Mouse (Mus musculus): ENCODE measurements around the gene Padi6. TPM values are rescaled to one million over a fixed set of nuclear protein-coding genes. Genes with fewer than 3 reads are reported as not detected.

The Padi6 gene
- polyA plus RNA-seq, 1 experiment, result not detected

GRCm38 (mm10) chr4:140693513-140693912 is 48.9 kb downstream of the Padi6 start:
- no peak overlapping the region for H3K4me3 ChIP-seq (replicated peaks)
- H3K9me3 ChIP-seq, result no peaks in the 10 kb centered on the region
- no peak for TF ChIP-seq GATA1 (IDR thresholded peaks at IDR 0.05; ENCODE audit: borderline replicate concordance, low read length)
- TF ChIP-seq FLI1 (IDR thresholded peaks at IDR 0.05; ENCODE audit: low read length), result no peak
- no peaks in the 10 kb centered on the region for H3K36me3 ChIP-seq (replicated peaks; ENCODE audit: low read length)
- H3K27me3 ChIP-seq (replicated peaks), result no peaks in the 10 kb centered on the region
- peaks cover 81% of the 10 kb centered on the region for H3K4me1 ChIP-seq

- Histone ChIP-seq H3K9me3 (no peaks in the 10 kb centered on the region), H3K36me3 (replicated peaks; ENCODE audit: low read length) (no peaks in the 10 kb centered on the region), H3K4me1 (peaks cover 84% of the 10 kb centered on the region), H3K4me3 (replicated peaks) (no peak overlapping the region), H3K27me3 (replicated peaks) (no peaks in the 10 kb centered on the region)
- no peak for TF ChIP-seq FLI1 (IDR thresholded peaks at IDR 0.05; ENCODE audit: low read length)
- TF ChIP-seq GATA1 (IDR thresholded peaks at IDR 0.05; ENCODE audit: borderline replicate concordance, low read length), result no peak
Measured at GRCm38 (mm10) chr4:140691481-140691880, 51.0 kb downstream of the Padi6 start.

- H3K9me3 ChIP-seq, result no peaks in the 10 kb centered on the region
- H3K4me1 ChIP-seq, result peaks cover 84% of the 10 kb centered on the region
- TF ChIP-seq FLI1 (IDR thresholded peaks at IDR 0.05; ENCODE audit: low read length), result no peak
- TF ChIP-seq GATA1 (IDR thresholded peaks at IDR 0.05; ENCODE audit: borderline replicate concordance, low read length), result no peak
- peak overlapping the region; percentile 46 for H3K4me3 ChIP-seq (replicated peaks)
- no peaks in the 10 kb centered on the region for H3K27me3 ChIP-seq (replicated peaks)
- no peaks in the 10 kb centered on the region for H3K36me3 ChIP-seq (replicated peaks; ENCODE audit: low read length)
Measured at GRCm38 (mm10) chr4:140689873-140690655, 52.4 kb downstream of the Padi6 start.

GRCm38 (mm10) chr4:140688826-140689425 is 53.5 kb downstream of the Padi6 start:
- peaks cover 90% of the 10 kb centered on the region for H3K4me1 ChIP-seq

GRCm38 (mm10) chr4:140688044-140688825 is 54.2 kb downstream of the Padi6 start:
- Histone ChIP-seq H3K27me3 (replicated peaks) (no peaks in the 10 kb centered on the region), H3K4me3 (replicated peaks) (peak overlapping the region; percentile 62), H3K9me3 (no peaks in the 10 kb centered on the region), H3K36me3 (replicated peaks; ENCODE audit: low read length) (no peaks in the 10 kb centered on the region), H3K4me1 (peaks cover 91% of the 10 kb centered on the region)
- TF ChIP-seq FLI1 (IDR thresholded peaks at IDR 0.05; ENCODE audit: low read length) (no peak), GATA1 (IDR thresholded peaks at IDR 0.05; ENCODE audit: borderline replicate concordance, low read length) (no peak)

More at GRCm38 (mm10) chr4:140688826-140689425, 53.5 kb downstream of the Padi6 start:
- no peaks in the 10 kb centered on the region for H3K27me3 ChIP-seq (replicated peaks)
- H3K4me3 ChIP-seq (replicated peaks), result no peak overlapping the region
- TF ChIP-seq GATA1 (IDR thresholded peaks at IDR 0.05; ENCODE audit: borderline replicate concordance, low read length), result no peak
- TF ChIP-seq FLI1 (IDR thresholded peaks at IDR 0.05; ENCODE audit: low read length), result no peak
- H3K9me3 ChIP-seq, result no peaks in the 10 kb centered on the region
- no peaks in the 10 kb centered on the region for H3K36me3 ChIP-seq (replicated peaks; ENCODE audit: low read length)

GRCm38 (mm10) chr4:140684881-140685303 is 57.6 kb downstream of the Padi6 start:
- H3K4me3 ChIP-seq (replicated peaks), result peak overlapping the region; percentile 87
- no peaks in the 10 kb centered on the region for H3K27me3 ChIP-seq (replicated peaks)
- no peaks in the 10 kb centered on the region for H3K36me3 ChIP-seq (replicated peaks; ENCODE audit: low read length)
- peaks cover 82% of the 10 kb centered on the region for H3K4me1 ChIP-seq
- TF ChIP-seq FLI1 (IDR thresholded peaks at IDR 0.05; ENCODE audit: low read length), result no peak
- TF ChIP-seq GATA1 (IDR thresholded peaks at IDR 0.05; ENCODE audit: borderline replicate concordance, low read length), result no peak
- H3K9me3 ChIP-seq, result no peaks in the 10 kb centered on the region

GRCm38 (mm10) chr4:140684141-140684871 is 58.1 kb downstream of the Padi6 start:
- H3K4me3 ChIP-seq (replicated peaks), result peak overlapping the region; percentile 87
- TF ChIP-seq FLI1 (IDR thresholded peaks at IDR 0.05; ENCODE audit: low read length), result peak; percentile 75; the same call in 1 of the 2 replicates
- TF ChIP-seq GATA1 (IDR thresholded peaks at IDR 0.05; ENCODE audit: borderline replicate concordance, low read length), result peak; percentile 39; the same call in 1 of the 3 replicates
- H3K4me1 ChIP-seq, result peaks cover 82% of the 10 kb centered on the region
- H3K9me3 ChIP-seq, result no peaks in the 10 kb centered on the region
- no peaks in the 10 kb centered on the region for H3K27me3 ChIP-seq (replicated peaks)
- no peaks in the 10 kb centered on the region for H3K36me3 ChIP-seq (replicated peaks; ENCODE audit: low read length)

GRCm38 (mm10) chr4:140683608-140684007 is 58.8 kb downstream of the Padi6 start:
- Histone ChIP-seq H3K27me3 (replicated peaks) (no peaks in the 10 kb centered on the region), H3K4me1 (peaks cover 79% of the 10 kb centered on the region), H3K9me3 (no peaks in the 10 kb centered on the region), H3K36me3 (replicated peaks; ENCODE audit: low read length) (no peaks in the 10 kb centered on the region), H3K4me3 (replicated peaks) (peak overlapping the region; percentile 87)
- TF ChIP-seq GATA1 (IDR thresholded peaks at IDR 0.05; ENCODE audit: borderline replicate concordance, low read length) (no peak), FLI1 (IDR thresholded peaks at IDR 0.05; ENCODE audit: low read length) (no peak)
